Mouse (Mus musculus): ENCODE measurements around the gene Fam110c. TPM values are rescaled to one million over a fixed set of nuclear protein-coding genes. Genes with fewer than 3 reads are reported as not detected.

The Fam110c gene
- total and polyA plus RNA-seq, 2 experiments from 2014 or later, result 0.57 to 0.84 TPM

GRCm38 (mm10) chr12:31090882-31091640, 17.4 kb downstream of the Fam110c start:
- Histone ChIP-seq H3K4me1 (ENCODE audit: control insufficient read depth, insufficient read depth) (peaks cover 16% of the 10 kb centered on the region), H3K27ac (ENCODE audit: low read depth) (no peak overlapping the region), H3K9ac (replicated peaks; ENCODE audit: low read depth, low read length) (no peak overlapping the region), H3K36me3 (replicated peaks; ENCODE audit: control insufficient read depth, insufficient read depth, low read length) (no peaks in the 10 kb centered on the region), H3K27me3 (ENCODE audit: control insufficient read depth, insufficient read depth, low read length) (no peaks in the 10 kb centered on the region), H3K4me2 (ENCODE audit: low read depth, low read length) (no peak overlapping the region), H3K9me3 (replicated peaks; ENCODE audit: control insufficient read depth, low read length) (no peaks in the 10 kb centered on the region), H3K4me3 (ENCODE audit: low read depth, low read length) (no peak overlapping the region)
- 47% methylated on average over 11 of the region's 11 CpGs for WGBS
- no peak for DNase-seq (ENCODE audit: low spot score)
- no peak for ATAC-seq (ENCODE audit: insufficient read depth, low read depth)
- no peak for TF ChIP-seq CTCF (IDR thresholded peaks at IDR 0.05; ENCODE audit: low read depth)
- no peak for TF ChIP-seq EP300 (IDR thresholded peaks at IDR 0.05; ENCODE audit: low read depth)

GRCm38 (mm10) chr12:31092481-31092880, 18.8 kb downstream of the Fam110c start:
- TF ChIP-seq CTCF (IDR thresholded peaks at IDR 0.05; ENCODE audit: low read depth), result no peak
- no peak for TF ChIP-seq EP300 (IDR thresholded peaks at IDR 0.05; ENCODE audit: low read depth)
- Histone ChIP-seq H3K4me1 (ENCODE audit: control insufficient read depth, insufficient read depth) (peaks cover 16% of the 10 kb centered on the region), H3K4me2 (ENCODE audit: low read depth, low read length) (no peak overlapping the region), H3K27ac (ENCODE audit: low read depth) (no peak overlapping the region), H3K9me3 (replicated peaks; ENCODE audit: control insufficient read depth, low read length) (no peaks in the 10 kb centered on the region), H3K9ac (replicated peaks; ENCODE audit: low read depth, low read length) (no peak overlapping the region), H3K27me3 (ENCODE audit: control insufficient read depth, insufficient read depth, low read length) (no peaks in the 10 kb centered on the region), H3K36me3 (replicated peaks; ENCODE audit: control insufficient read depth, insufficient read depth, low read length) (no peaks in the 10 kb centered on the region), H3K4me3 (ENCODE audit: low read depth, low read length) (no peak overlapping the region)
- no peak for DNase-seq (ENCODE audit: low spot score)
- no peak for ATAC-seq (ENCODE audit: insufficient read depth, low read depth)
- 65% methylated on average over 5 of the region's 5 CpGs for WGBS

GRCm38 (mm10) chr12:31097185-31097584, 23.5 kb downstream of the Fam110c start:
- Histone ChIP-seq H3K4me2 (ENCODE audit: low read depth, low read length) (no peak overlapping the region), H3K36me3 (replicated peaks; ENCODE audit: control insufficient read depth, insufficient read depth, low read length) (no peaks in the 10 kb centered on the region), H3K4me1 (ENCODE audit: control insufficient read depth, insufficient read depth) (no peaks in the 10 kb centered on the region), H3K27ac (ENCODE audit: low read depth) (no peak overlapping the region), H3K27me3 (ENCODE audit: control insufficient read depth, insufficient read depth, low read length) (no peaks in the 10 kb centered on the region), H3K9ac (replicated peaks; ENCODE audit: low read depth, low read length) (no peak overlapping the region), H3K4me3 (ENCODE audit: low read depth, low read length) (no peak overlapping the region), H3K9me3 (replicated peaks; ENCODE audit: control insufficient read depth, low read length) (no peaks in the 10 kb centered on the region)
- ATAC-seq (ENCODE audit: insufficient read depth, low read depth), result no peak
- TF ChIP-seq CTCF (IDR thresholded peaks at IDR 0.05; ENCODE audit: low read depth) (no peak), EP300 (IDR thresholded peaks at IDR 0.05; ENCODE audit: low read depth) (no peak)
- DNase-seq (ENCODE audit: low spot score), result no peak
- WGBS, result 86% methylated on average over 6 of the region's 6 CpGs

- Histone ChIP-seq H3K4me1 (ENCODE audit: control insufficient read depth, insufficient read depth) (no peaks in the 10 kb centered on the region), H3K36me3 (replicated peaks; ENCODE audit: control insufficient read depth, insufficient read depth, low read length) (no peaks in the 10 kb centered on the region), H3K27ac (ENCODE audit: low read depth) (no peak overlapping the region), H3K27me3 (ENCODE audit: control insufficient read depth, insufficient read depth, low read length) (no peaks in the 10 kb centered on the region), H3K9ac (replicated peaks; ENCODE audit: low read depth, low read length) (no peak overlapping the region), H3K9me3 (replicated peaks; ENCODE audit: control insufficient read depth, low read length) (no peaks in the 10 kb centered on the region), H3K4me2 (ENCODE audit: low read depth, low read length) (no peak overlapping the region), H3K4me3 (ENCODE audit: low read depth, low read length) (no peak overlapping the region)
- DNase-seq (ENCODE audit: low spot score) (no peak), ATAC-seq (ENCODE audit: insufficient read depth, low read depth) (no peak)
- no peak for TF ChIP-seq CTCF (IDR thresholded peaks at IDR 0.05; ENCODE audit: low read depth)
- no peak for TF ChIP-seq EP300 (IDR thresholded peaks at IDR 0.05; ENCODE audit: low read depth)
- 93% methylated on average over 4 of the region's 4 CpGs for WGBS
Observed at GRCm38 (mm10) chr12:31101190-31101589, 27.5 kb downstream of the Fam110c start.

- no peaks in the 10 kb centered on the region for H3K36me3 ChIP-seq (replicated peaks; ENCODE audit: control insufficient read depth, insufficient read depth, low read length)
- H3K9me3 ChIP-seq (replicated peaks; ENCODE audit: control insufficient read depth, low read length), result no peaks in the 10 kb centered on the region
- DNase-seq (ENCODE audit: low spot score) (no peak), ATAC-seq (ENCODE audit: insufficient read depth, low read depth) (no peak)
- 79% methylated on average over 4 of the region's 4 CpGs for WGBS
- H3K27me3 ChIP-seq (ENCODE audit: control insufficient read depth, insufficient read depth, low read length), result no peaks in the 10 kb centered on the region
- no peak overlapping the region for H3K4me3 ChIP-seq (ENCODE audit: low read depth, low read length)
- H3K27ac ChIP-seq (ENCODE audit: low read depth), result no peak overlapping the region
- H3K9ac ChIP-seq (replicated peaks; ENCODE audit: low read depth, low read length), result no peak overlapping the region
- H3K4me1 ChIP-seq (ENCODE audit: control insufficient read depth, insufficient read depth), result no peaks in the 10 kb centered on the region
- H3K4me2 ChIP-seq (ENCODE audit: low read depth, low read length), result no peak overlapping the region
- no peak for TF ChIP-seq CTCF (IDR thresholded peaks at IDR 0.05; ENCODE audit: low read depth)
- no peak for TF ChIP-seq EP300 (IDR thresholded peaks at IDR 0.05; ENCODE audit: low read depth)
Observed at GRCm38 (mm10) chr12:31101821-31102220, 28.2 kb downstream of the Fam110c start.

- Histone ChIP-seq H3K9me3 (replicated peaks; ENCODE audit: control insufficient read depth, low read length) (no peaks in the 10 kb centered on the region), H3K4me2 (ENCODE audit: low read depth, low read length) (no peak overlapping the region), H3K27ac (ENCODE audit: low read depth) (no peak overlapping the region), H3K4me1 (ENCODE audit: control insufficient read depth, insufficient read depth) (peaks cover 2% of the 10 kb centered on the region; the same call in 1 of the 2 replicates), H3K36me3 (replicated peaks; ENCODE audit: control insufficient read depth, insufficient read depth, low read length) (no peaks in the 10 kb centered on the region), H3K4me3 (ENCODE audit: low read depth, low read length) (no peak overlapping the region), H3K9ac (replicated peaks; ENCODE audit: low read depth, low read length) (no peak overlapping the region), H3K27me3 (ENCODE audit: control insufficient read depth, insufficient read depth, low read length) (no peaks in the 10 kb centered on the region)
- TF ChIP-seq EP300 (IDR thresholded peaks at IDR 0.05; ENCODE audit: low read depth) (no peak), CTCF (IDR thresholded peaks at IDR 0.05; ENCODE audit: low read depth) (peak; percentile 84)
- WGBS, result 15% methylated on average over 8 of the region's 8 CpGs
- ATAC-seq (ENCODE audit: insufficient read depth, low read depth) (no peak), DNase-seq (ENCODE audit: low spot score) (peak; percentile 55)
Observed at GRCm38 (mm10) chr12:31116005-31116466, 42.4 kb downstream of the Fam110c start.
